Mouse (Mus musculus) hindbrain, embryonic 14.5 days (tissue): Measurements from ENCODE around the gene Tuba1a. TPM values are rescaled to one million over a fixed set of nuclear protein-coding genes. Genes with fewer than 3 reads are reported as not detected.

Experiments
- ATAC-seq: fragments of 200-750 bp; cut with Nextera tagmentation; 2 replicates; pipeline ENCODE4 v1.8.0; 2017; ENCODE audit warnings: moderate number of reproducible peaks, mild to moderate bottlenecking, moderate TSS enrichment, moderate library complexity; ENCODE audit not compliant: low FRiP score
- DNase-seq: peaks from one replicate; pipeline ENCODE4 v3.0.0-alpha.2; 2015; ENCODE audit warnings: low spot score
- H3K27ac ChIP-seq: fragments of 300-500 bp; sonication (generic); 2 replicates; pipeline ENCODE4 v1.5.1; 2014; ENCODE audit warnings: mild to moderate bottlenecking, moderate library complexity
- H3K27me3 ChIP-seq: fragments of 300-500 bp; sonication (generic); 2 replicates; pipeline ENCODE4 v1.6.1; 2014; ENCODE audit warnings: mild to moderate bottlenecking, low read length, mixed read lengths; ENCODE audit not compliant: control insufficient read depth, insufficient read depth
- H3K36me3 ChIP-seq: fragments of 300-500 bp; sonication (generic); replicated peaks from 2 replicates; pipeline ENCODE4 v1.6.1; 2014; ENCODE audit not compliant: control insufficient read depth, insufficient read depth
- H3K4me1 ChIP-seq: fragments of 300-500 bp; sonication (generic); replicated peaks from 2 replicates; pipeline ENCODE4 v1.6.1; 2014; ENCODE audit warnings: antibody characterized with exemption, low read length, mixed read lengths; ENCODE audit not compliant: control insufficient read depth, insufficient read depth
- H3K4me2 ChIP-seq: fragments of 300-500 bp; sonication (generic); replicated peaks from 2 replicates; pipeline ENCODE4 v1.6.1; 2014; ENCODE audit warnings: mild to moderate bottlenecking, moderate library complexity
- H3K4me3 ChIP-seq: fragments of 300-500 bp; sonication (generic); replicated peaks from 2 replicates; pipeline ENCODE4 v1.5.1; 2014; ENCODE audit warnings: mild to moderate bottlenecking, low read length
- H3K9ac ChIP-seq: fragments of 300-500 bp; sonication (generic); 2 replicates; pipeline ENCODE4 v1.6.1; 2014
- H3K9me3 ChIP-seq: fragments of 300-500 bp; sonication (generic); 2 replicates; pipeline ENCODE4 v1.6.1; 2016; ENCODE audit warnings: low read length; ENCODE audit not compliant: control insufficient read depth
- WGBS: fragments of 180-500 bp; shearing (Covaris S2); extraction: QIAGEN DNeasy Blood & Tissue Kit; methylation state at CpG from one replicate; pipeline ENCODE4 v1.1.7; 2014; 5-methylcytosine and 5-hydroxymethylcytosine counted together
- polyA plus RNA-seq: library from polyadenylated mRNA; unstranded; fragments of >200 nt; fragmentation: Nextera tagmentation; extraction: Ambion mirVana; gene quantifications from 2 replicates; pipeline ENCODE4 v1.2.1, GENCODE M21; 2014

Tuba1a gene
- polyA plus RNA-seq, 1 experiment from 2014 or later = 14,408 TPM

DNA sequence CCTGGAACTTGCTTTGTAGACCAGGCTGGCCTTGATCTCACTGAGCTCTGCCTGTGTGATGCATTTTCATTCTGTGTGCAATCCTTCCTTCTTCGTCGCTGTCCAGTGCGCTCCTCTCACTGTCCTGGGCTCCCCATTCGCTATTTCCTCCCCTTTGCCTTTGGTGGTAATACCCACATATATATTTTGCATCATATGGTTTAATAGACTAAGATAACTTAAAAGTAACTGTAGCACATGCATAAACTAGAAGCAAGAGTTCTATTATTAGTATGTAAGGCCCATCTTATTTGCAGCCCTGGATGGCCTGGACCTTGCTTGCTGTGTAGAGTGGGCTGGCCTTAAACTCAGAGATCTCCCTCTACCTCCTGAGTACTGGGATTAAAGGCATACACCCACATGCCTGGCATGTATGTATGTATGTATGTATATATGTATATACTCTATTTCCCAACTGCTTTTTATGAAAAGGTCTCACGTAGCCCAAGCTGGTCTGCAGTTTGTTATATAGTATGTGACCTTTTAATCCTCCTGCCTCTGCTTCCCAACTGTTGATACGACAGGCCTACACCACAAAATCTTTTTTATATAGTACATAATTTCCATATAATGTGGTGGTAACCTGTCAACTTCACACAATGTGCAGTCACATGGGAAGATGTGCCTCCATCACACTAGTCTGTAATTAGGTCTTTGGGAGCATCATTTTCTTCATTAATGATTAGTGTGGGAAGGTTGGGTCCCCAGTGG is 4.5 kb downstream of the Tuba1a start:
- peaks cover 5% of the 10 kb centered on the region; the same call in 1 of the 2 replicates for H3K4me1 ChIP-seq
- no peaks in the 10 kb centered on the region for H3K27me3 ChIP-seq
- peak; percentile 12; the same call in 1 of the 2 replicates for ATAC-seq
- peak; percentile 53 for DNase-seq
- H3K27ac ChIP-seq = peak overlapping the region; percentile 62
- H3K9ac ChIP-seq = peak overlapping the region; percentile 78
- H3K4me2 ChIP-seq = peak overlapping the region; percentile 89
- H3K36me3 ChIP-seq = peaks cover 33% of the 10 kb centered on the region
- peak overlapping the region; percentile 41 for H3K4me3 ChIP-seq
- no peaks in the 10 kb centered on the region for H3K9me3 ChIP-seq
- WGBS = 43% methylated on average over 6 of the region's 6 CpGs

DNA sequence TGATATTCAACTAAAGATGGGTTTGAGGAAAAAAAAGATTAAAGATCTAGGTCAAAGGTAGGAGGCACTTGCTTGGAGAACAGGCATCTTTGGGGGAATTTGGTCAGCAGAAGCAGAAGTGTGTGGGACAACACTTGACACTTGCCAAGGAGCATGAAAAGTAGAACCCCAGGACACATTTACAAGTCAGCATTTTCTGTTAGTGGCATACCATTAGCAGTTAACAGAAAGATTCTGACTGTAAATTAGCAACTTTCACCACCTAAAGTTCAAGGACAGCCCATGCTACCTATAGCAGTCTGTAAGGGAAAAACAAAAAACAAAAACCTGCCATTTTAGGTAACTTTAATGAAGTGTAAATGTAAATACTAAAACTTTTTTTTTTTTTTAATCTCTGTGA is 5.1 kb downstream of the Tuba1a start:
- DNase-seq (no peak), ATAC-seq (no peak)
- Histone ChIP-seq H3K9ac (peak overlapping the region; percentile 78), H3K4me2 (peak overlapping the region; percentile 89), H3K27ac (peak overlapping the region; percentile 62), H3K4me3 (peak overlapping the region; percentile 41), H3K9me3 (no peaks in the 10 kb centered on the region), H3K4me1 (peaks cover 5% of the 10 kb centered on the region; the same call in 1 of the 2 replicates), H3K36me3 (peaks cover 33% of the 10 kb centered on the region), H3K27me3 (no peaks in the 10 kb centered on the region)

DNA sequence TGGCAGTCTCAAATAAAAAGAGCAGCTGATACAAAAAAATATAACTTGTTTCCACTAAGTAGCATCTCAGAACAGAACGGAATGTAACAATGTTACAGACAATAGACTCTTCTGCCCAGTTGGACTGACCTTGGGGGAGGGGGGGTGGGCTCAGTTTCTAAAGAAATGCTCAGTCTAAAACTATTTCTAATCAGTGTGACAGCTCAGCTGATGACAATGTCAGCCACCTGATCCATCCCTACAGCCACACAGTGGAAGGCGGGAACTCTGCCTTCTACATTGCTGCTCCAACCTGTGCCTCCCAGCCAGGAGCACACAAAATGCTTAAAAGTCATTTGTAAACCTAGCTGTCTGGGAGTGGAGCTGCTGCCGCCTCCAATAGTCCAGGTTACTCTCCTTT is 5.6 kb downstream of the Tuba1a start:
- Histone ChIP-seq H3K9ac (peak overlapping the region; percentile 78), H3K27me3 (no peaks in the 10 kb centered on the region), H3K4me3 (peak overlapping the region; percentile 41; the same call in 1 of the 2 replicates), H3K36me3 (peaks cover 33% of the 10 kb centered on the region), H3K4me1 (peaks cover 5% of the 10 kb centered on the region; the same call in 1 of the 2 replicates), H3K9me3 (no peaks in the 10 kb centered on the region), H3K27ac (peak overlapping the region; percentile 62), H3K4me2 (peak overlapping the region; percentile 89)
- ATAC-seq (no peak), DNase-seq (no peak)
- WGBS = 23% methylated on average over 3 of the region's 3 CpGs

DNA sequence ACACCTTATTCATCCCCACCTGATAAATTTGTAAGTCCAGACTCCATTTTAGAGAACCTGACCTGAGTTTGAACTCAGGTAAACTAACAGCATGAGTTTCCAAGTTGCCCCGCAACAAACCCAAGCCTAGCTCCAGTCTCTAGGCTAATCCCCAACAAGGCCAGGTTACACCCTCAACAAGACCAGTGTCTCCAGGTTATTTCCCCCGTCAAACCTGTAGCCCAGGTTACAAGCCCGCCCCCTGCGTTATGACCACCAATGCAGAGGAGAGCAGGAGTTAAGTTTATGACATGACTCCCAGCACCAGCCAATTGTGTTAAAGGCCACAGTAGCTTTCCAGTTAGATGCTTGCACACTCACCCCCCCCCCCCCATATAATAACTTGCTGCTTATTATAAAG is 10.4 kb downstream of the Tuba1a start:
- 78% methylated on average over 4 of the region's 4 CpGs for WGBS
- no peak for ATAC-seq
- DNase-seq = no peak
- H3K4me2 ChIP-seq = no peak overlapping the region
- H3K9ac ChIP-seq = no peak overlapping the region
- H3K4me3 ChIP-seq = no peak overlapping the region
- no peaks in the 10 kb centered on the region; the same call in 1 of the 2 replicates for H3K36me3 ChIP-seq
- H3K4me1 ChIP-seq = peaks cover 3% of the 10 kb centered on the region; the same call in 1 of the 2 replicates
- no peak overlapping the region for H3K27ac ChIP-seq
- no peaks in the 10 kb centered on the region for H3K9me3 ChIP-seq
- no peaks in the 10 kb centered on the region for H3K27me3 ChIP-seq

DNA sequence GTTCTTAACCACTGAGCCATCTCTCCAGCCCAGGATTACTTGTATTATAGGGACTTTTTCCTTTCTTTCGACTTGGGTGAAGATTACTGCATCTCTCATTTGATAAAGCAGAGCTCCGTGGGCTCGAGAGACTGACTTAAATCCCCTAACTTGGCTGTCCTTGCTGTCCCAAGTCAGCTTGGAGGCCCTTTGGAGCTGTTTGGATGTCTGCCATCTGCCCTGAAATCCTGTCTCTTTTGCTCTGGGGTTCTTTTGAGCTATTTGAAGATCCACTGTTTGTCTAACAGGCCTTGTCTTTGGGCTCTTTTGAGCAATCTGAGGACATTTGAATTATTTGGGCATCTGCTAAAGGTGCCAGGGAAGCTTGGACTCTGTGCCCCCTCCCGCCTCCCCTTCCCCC is 11.4 kb downstream of the Tuba1a start:
- H3K36me3 ChIP-seq = no peaks in the 10 kb centered on the region
- WGBS = 83% methylated on average over 4 of the region's 4 CpGs
- no peaks in the 10 kb centered on the region for H3K9me3 ChIP-seq
- H3K4me2 ChIP-seq = no peak overlapping the region
- H3K27ac ChIP-seq = no peak overlapping the region
- no peak for ATAC-seq
- no peak for DNase-seq
- no peaks in the 10 kb centered on the region for H3K4me1 ChIP-seq
- no peak overlapping the region for H3K4me3 ChIP-seq
- H3K9ac ChIP-seq = no peak overlapping the region
- H3K27me3 ChIP-seq = no peaks in the 10 kb centered on the region

DNA sequence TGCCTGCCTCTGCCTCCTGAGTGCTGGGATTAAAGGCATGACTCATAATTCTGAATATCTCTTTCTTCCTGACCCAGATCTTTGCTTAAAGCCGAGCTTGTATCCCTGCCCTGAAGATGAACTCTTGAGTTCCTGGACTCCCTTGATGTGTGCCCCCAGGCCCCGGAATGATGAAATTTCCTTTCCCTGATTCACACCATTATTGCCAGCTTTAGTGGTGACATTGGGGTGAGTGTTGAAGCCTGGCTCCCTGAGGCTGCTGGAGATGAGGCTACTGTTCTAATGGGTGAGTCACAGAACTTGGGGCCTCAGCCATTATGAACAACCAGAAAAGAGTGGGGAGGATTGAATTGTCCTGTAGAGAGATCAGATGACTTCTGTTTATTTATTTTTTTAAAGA is 12.0 kb downstream of the Tuba1a start:
- DNase-seq (no peak), ATAC-seq (no peak)
- no peak overlapping the region for H3K4me2 ChIP-seq
- H3K27ac ChIP-seq = no peak overlapping the region
- no peaks in the 10 kb centered on the region for H3K36me3 ChIP-seq
- WGBS = 84% methylated on average over 2 of the region's 2 CpGs
- H3K27me3 ChIP-seq = no peaks in the 10 kb centered on the region
- H3K9me3 ChIP-seq = no peaks in the 10 kb centered on the region
- H3K9ac ChIP-seq = no peak overlapping the region
- no peaks in the 10 kb centered on the region for H3K4me1 ChIP-seq
- no peak overlapping the region for H3K4me3 ChIP-seq

DNA sequence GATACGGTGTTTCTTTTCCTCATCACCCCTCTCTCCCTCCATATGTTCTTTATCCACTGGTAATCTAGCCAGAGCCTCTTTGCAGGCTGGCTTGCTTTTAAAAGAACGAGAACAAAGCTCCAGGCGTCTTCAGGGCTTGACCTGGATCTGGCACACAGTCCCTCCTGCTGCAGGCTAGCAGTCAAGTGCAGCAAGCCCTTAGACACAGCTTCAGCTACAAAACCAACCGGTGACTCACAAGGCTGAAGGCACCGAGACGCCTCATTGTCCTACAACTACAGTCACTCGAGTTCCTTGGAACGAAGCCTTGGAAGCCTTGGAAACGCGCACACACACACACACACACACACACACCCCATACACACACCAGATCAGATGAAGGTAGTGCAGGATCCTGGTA is 12.7 kb downstream of the Tuba1a start:
- H3K36me3 ChIP-seq = no peaks in the 10 kb centered on the region
- H3K9me3 ChIP-seq = no peaks in the 10 kb centered on the region
- H3K4me2 ChIP-seq = no peak overlapping the region
- no peaks in the 10 kb centered on the region for H3K27me3 ChIP-seq
- no peak overlapping the region for H3K9ac ChIP-seq
- no peak overlapping the region for H3K27ac ChIP-seq
- 54% methylated on average over 10 of the region's 10 CpGs for WGBS
- no peak for ATAC-seq
- peaks cover 2% of the 10 kb centered on the region; the same call in 1 of the 2 replicates for H3K4me1 ChIP-seq
- H3K4me3 ChIP-seq = no peak overlapping the region
- no peak for DNase-seq

DNA sequence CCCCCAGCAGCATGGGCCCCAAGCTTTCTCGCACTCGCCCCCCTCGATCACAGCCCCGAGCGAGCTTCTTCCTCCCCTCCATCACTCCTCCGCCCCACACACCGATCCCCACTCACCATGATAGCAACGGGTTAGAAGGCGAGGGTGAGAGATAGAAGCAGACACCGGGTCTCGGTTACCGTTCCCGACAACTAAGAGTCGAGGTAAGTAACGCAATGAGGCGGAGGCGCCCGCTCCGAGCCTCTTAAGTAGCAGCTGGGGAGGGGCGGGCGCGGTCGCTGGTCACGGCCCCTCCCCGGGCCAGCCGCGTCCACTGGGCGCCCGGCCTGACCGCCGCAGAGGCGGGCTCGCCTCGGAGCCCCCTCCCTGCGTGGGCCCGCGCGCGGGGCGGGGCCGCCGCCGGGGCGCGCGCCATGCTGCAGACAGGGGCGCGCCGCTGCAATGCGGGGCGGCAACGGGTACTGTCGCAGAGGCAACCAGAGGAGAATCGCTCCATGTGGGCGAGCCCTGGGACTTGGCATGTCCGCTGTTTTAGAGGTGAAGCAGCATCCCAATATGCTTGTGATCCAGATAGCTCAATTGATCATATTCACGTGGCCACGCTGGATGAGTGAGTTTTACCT is 19.2 kb downstream of the Tuba1a start, which contains the start of gene Tuba1b:
Tuba1b (minus strand) TSS at position 349 of the 623 bp plus-strand sequence.
- H3K27ac ChIP-seq = peak within 1 kb of the TSS; percentile 98
- WGBS = under 1% methylated on average over 58 of the region's 58 CpGs
- DNase-seq = peak; percentile 90
- ATAC-seq = peak; percentile 94
- H3K9me3 ChIP-seq = no peaks in the 10 kb centered on the region
- peak within 1 kb of the TSS; percentile 70 for H3K4me3 ChIP-seq
- H3K36me3 ChIP-seq = peaks cover 14% of the 10 kb centered on the region
- H3K27me3 ChIP-seq = no peaks in the 10 kb centered on the region
- H3K4me1 ChIP-seq = peaks cover 16% of the 10 kb centered on the region
- peak within 1 kb of the TSS; percentile 84 for H3K9ac ChIP-seq
- peak within 1 kb of the TSS; percentile 90 for H3K4me2 ChIP-seq

DNA sequence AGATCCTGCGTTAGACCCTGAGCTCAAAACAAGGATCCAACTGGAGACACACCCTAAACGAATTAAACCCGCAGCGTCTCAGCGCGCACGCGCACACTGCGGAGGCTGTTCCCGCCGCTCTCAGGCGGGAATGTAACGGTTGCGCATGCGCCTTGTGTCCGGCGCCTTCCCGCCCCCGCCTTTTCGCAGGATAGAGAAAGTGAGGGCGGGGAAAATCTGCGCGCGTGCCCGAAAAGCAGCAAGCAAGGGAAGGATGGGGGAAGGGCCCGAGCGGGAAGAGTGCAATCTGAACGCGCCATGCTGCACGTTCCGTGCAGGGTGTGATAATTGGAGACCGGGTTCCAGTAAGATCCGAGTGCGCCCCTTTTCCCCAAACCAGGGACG is 19.7 kb downstream of the Tuba1a start:
- Histone ChIP-seq H3K4me3 (peak overlapping the region; percentile 70), H3K4me1 (peaks cover 20% of the 10 kb centered on the region), H3K9ac (peak overlapping the region; percentile 84), H3K4me2 (peak overlapping the region; percentile 90), H3K27ac (peak overlapping the region; percentile 98), H3K36me3 (peaks cover 14% of the 10 kb centered on the region), H3K9me3 (no peaks in the 10 kb centered on the region), H3K27me3 (no peaks in the 10 kb centered on the region)
- DNase-seq = peak; percentile 99
- ATAC-seq = peak; percentile 82
- WGBS = under 1% methylated on average over 35 of the region's 35 CpGs
